Mouse (Mus musculus) MN1 (cell line): Measurements from ENCODE around the gene Dmap1.

Experiments used
- DNase-seq: peaks from one replicate; pipeline ENCODE4 v3.0.0-alpha.2; 2016; ENCODE audit warnings: low spot score

Gene Dmap1

GRCm38 (mm10) chr4:117655500-117655863 is 26.6 kb downstream of the Dmap1 start:
- no peak for DNase-seq

- DNase-seq = no peak
Observed at GRCm38 (mm10) chr4:117654703-117655499, 27.2 kb downstream of the Dmap1 start.

DNA sequence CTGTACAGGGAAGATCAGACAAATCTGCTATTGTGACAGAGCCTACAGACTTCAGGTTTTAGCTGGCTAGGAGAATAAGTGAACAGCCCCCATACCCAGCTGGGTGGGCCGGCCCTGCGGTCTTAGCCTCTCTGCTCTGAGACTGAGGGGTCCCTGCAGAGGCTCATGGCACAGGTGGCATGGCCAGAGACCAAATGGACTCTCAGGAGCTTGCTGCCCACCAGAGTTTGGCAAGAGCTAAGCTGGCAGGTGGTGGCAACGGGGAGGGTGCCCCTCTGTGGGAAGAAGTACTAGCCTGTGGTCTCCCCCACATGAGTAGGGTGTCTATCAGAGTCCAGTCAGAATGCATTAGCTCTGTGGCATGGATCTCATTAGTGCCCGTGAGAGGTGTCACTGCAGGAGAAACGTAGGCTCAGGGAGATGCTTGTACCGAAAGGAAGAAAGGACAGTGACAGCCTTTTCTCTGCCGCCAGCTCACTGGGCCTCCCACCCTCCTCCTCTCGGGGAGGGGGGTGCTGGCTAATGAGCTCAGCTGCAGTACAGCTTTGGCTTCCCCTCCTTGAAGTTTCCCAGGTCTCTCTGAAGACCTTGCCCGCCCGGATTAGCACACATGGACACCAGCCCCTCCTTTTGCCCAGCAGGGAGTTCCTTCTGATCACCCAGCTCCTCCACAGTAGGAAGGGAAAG is 27.9 kb downstream of the Dmap1 start:
- DNase-seq = no peak

DNA sequence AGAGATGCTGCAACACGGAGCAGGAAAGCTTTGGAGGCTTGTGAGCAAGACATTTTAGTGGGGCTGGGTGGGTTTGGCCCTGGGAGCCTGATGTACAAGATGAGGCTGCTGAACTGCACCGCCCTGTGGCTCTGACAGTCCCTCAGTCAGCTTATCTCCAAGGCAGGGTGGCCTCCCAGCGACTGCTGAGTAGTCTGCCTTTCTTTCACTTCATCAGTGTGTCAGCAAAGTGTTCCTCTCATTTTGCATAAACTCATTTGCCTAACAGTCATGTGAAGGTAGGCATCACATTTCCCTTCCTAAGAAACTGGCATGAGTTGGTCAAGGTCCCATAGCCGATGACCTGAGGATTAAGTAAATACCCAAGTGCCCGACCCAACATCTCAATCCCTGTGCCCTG is 29.3 kb downstream of the Dmap1 start:
- DNase-seq = no peak

GRCm38 (mm10) chr4:117651626-117652101 is 30.4 kb downstream of the Dmap1 start:
- DNase-seq = no peak

DNA sequence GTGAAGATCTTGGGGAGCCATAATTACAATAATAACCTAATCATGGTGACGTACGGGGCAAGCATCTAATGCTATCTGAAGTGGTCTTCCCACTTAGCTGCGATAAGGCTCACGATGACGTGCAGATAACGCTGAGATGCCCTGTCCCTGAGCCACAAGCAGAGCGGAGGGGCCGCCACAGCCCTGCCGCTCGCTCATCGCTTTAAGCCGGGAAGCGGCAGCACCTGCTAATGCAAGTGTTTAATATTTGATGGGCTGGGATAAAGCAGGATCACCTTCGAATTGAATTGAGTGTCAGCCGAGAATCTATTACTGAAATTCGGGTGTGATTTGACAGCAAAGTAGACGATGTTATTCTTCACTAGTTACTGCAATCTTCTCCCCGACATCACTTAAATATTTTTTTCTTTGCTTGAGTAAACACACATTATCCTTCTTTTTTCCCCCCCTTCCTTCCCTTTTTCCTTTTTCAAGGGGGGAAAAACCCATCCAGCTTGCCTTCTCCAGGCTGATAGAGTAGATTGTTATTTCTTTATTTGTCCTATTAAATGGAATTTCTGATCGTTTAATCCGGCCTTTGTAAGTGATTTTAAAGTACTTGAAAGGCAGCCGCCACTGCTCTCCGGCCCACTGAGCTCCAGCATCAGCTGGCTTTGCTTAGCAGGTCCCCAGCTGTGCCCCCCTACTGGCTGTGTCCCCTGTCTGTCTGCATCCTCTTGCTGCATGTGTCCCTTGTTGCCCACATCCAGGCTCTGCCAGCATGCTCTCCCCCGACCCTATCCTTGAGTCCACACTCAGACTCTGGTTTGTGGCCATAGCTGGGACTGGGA is 34.9 kb downstream of the Dmap1 start:
- no peak for DNase-seq

- DNase-seq = no peak
Observed at GRCm38 (mm10) chr4:117646496-117646895, 35.6 kb downstream of the Dmap1 start.

- no peak for DNase-seq
Observed at GRCm38 (mm10) chr4:117645859-117646258, 36.2 kb downstream of the Dmap1 start.

GRCm38 (mm10) chr4:117645031-117645435 is 37.0 kb downstream of the Dmap1 start:
- DNase-seq = no peak

DNA sequence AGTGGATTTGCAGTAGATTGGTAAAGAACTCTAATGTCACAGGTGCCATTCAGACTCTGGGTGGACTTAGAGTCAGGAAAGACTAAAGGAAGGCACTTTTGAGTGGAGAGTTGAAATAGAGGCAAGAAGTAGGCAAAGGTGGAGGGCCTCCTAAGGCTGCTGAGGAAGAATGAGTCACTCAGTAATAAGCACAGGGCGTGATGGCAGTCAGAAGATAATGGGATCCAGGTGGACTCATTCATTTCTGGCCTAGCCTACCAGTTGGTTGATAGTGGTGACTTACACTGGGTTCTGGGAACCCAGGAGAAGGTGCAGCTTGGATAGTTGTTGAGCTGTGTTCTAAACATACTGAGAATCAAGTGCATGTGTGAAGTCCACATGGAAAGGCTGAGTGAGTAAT is 40.3 kb downstream of the Dmap1 start:
- no peak for DNase-seq

- no peak for DNase-seq
Observed at GRCm38 (mm10) chr4:117640925-117641703, 41.0 kb downstream of the Dmap1 start.

DNA sequence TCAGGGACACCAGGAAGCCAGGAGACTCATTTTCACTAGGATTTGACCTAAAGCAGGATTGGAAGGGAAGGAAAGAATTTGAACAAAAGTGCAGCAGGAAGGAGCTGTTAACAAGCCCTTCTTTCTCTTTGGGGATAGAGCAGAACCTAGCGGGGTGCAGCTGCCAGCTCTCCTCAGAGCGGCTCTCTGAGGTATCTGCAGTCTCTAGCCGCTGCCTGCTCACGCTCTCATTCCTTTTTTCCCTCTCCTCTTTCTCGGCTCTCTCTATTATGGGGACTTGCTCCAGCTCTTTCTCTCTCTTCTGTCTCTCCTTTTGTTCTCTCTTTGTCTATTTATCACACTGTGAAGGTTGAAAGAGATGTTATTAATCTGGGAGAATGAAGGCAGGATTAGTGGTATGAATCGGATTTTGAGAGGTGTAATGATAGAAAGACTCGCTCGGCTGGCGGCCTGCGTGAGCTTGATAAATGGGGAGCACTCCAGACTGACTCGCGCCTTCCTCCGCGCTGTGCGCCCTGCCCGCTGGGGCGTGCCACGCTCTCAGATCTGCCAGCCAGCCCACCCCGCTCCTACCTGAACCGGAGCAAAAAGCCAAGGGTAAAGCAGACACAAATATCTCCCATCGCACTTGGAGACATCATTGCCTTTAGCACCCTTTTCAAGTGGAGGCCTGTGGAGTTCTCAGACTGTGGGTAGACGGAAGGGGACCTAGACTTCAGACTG is 45.0 kb downstream of the Dmap1 start:
- DNase-seq = no peak

- DNase-seq = no peak
Observed at GRCm38 (mm10) chr4:117636152-117636551, 45.9 kb downstream of the Dmap1 start.

DNA sequence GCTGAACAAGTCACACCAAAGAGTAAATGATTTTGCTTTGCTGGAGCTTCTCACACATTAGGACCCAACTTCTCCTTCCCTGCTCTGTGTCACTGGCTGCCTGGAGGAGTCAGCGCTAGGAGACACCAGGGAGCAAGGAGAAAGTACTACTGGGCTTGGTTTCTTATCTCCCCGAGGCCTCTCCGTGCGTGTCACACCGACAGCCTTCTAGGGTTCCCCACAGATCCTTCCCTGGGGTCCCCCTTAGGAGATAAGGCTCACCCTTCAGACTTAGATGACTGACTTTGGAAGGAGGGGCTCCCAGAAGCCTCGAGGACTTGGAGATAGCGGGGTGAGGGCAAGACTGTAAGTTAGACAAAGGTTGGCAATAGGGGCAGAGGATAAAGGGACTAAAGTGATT is 47.4 kb downstream of the Dmap1 start:
- DNase-seq = no peak

DNA sequence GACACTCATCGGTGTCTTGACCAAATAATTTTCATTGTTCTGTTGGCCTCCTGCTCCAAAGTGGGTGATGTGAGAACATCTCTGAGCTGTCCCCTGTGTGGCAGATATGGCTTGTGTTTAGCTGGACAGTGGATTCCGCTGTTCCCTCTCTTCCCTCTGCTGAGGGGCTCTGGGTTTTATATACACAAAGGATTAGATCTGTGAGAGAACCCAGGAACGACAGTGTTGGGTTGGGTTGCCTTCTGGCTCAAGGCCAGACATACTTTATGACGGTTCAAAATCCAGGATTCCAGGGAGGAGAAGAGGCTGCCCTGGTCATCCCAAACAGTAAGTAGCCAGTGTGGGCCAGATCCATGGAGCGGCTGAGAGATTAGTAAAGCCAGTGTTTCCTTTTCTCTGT is 48.5 kb downstream of the Dmap1 start:
- DNase-seq = no peak

DNA sequence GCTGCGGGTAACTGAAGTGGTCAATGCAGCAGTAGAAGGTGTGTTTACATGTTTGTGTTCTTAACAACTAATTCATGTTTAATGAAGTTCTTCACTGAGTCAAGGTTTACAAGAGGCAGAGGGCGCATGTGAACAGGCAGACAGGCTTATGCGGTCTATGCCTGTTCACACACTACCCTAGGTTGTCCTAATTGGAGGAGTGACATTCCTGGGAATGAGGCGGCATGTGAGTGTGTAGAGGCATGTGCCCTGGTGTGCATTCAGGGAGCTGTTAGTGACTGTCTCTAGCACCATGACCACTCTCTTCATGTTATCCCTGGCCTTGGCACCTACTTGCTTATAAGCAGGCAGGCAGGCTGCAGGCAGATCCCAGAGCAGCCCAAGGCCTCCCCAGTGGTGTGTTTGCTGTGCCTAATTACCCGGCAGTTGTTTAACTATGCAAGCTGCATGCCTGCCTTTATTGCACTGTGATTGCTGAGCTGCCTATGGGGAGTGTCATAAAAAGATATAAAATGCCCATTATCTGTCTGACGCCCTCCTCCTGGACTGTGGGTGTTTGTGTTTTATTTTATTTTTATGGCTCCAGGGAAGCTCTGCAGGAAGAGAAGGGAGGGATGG is 51.9 kb downstream of the Dmap1 start:
- no peak for DNase-seq

GRCm38 (mm10) chr4:117628464-117628863 is 53.6 kb downstream of the Dmap1 start:
- DNase-seq = no peak
